Mouse (Mus musculus) embryonic fibroblast, embryonic 13.5 days (primary cell): Measurements from ENCODE around the gene Csrp3.

Source experiments
- CTCF ChIP-seq: IDR thresholded peaks from 2 replicates; pipeline ENCODE4 v1.5.1; 2011; ENCODE audit warnings: mild to moderate bottlenecking, control low read depth, low read length, moderate library complexity, borderline replicate concordance; ENCODE audit not compliant: insufficient read depth
- POLR2A ChIP-seq: IDR thresholded peaks from 2 replicates; pipeline ENCODE4 v1.6.1; 2011; ENCODE audit warnings: low read depth, mild to moderate bottlenecking, control low read depth, low read length, moderate library complexity

DNA sequence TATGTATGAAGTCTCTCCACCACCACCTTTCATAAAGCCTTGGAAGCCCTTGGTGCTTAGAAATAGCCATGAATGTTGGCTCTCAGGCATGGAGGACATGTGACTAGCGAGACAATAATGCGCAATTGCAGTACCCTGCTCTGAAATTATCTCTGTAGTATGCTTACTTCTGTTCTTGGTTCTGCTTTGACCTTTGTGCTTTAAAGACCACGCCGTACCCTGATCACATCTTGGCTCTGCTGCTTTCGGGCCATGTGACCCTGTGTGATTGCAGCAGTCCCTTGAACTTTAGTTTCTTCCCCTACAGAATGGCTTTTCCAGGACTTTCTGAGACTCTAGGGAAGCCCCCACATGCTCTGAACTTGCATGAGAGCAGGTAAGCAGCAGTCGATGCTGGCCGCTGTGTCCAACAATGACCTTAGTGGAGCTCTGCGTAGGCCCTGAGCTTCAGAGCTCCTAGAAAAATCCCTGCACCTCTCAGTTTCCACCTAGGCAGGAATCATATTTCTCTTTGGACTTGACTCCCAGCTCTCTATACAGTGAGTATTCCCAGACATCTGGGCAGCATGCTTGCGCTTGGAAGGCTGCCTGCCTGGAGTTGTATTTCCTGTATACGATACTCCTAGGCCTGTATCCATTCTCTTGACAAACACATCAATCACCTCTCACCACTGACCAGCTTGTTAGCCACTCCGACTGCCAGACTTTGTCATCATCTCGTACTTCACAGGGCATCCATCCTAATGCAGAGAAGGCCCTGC, 2.4 kb downstream of the Csrp3 start:
- TF ChIP-seq CTCF, result no peak
- TF ChIP-seq POLR2A, result no peak
